Mouse (Mus musculus): Measurements from ENCODE around the gene Tmc1.

Tmc1 gene

GRCm38 (mm10) chr19:20799460-20799859 is 154.5 kb downstream of the Tmc1 start:
- DNase-seq (ENCODE audit: low read depth, low spot score): no peak

- DNase-seq (ENCODE audit: low read depth, low spot score): no peak
Measured at GRCm38 (mm10) chr19:20797558-20798101, 156.4 kb downstream of the Tmc1 start.

- no peak for DNase-seq (ENCODE audit: low read depth, low spot score)
Measured at GRCm38 (mm10) chr19:20796001-20796400, 158.0 kb downstream of the Tmc1 start.

- no peak for DNase-seq (ENCODE audit: low read depth, low spot score)
Measured at GRCm38 (mm10) chr19:20794999-20795398, 159.0 kb downstream of the Tmc1 start.

- DNase-seq (ENCODE audit: low read depth, low spot score): no peak
Measured at GRCm38 (mm10) chr19:20792811-20793210, 161.2 kb downstream of the Tmc1 start.

DNA sequence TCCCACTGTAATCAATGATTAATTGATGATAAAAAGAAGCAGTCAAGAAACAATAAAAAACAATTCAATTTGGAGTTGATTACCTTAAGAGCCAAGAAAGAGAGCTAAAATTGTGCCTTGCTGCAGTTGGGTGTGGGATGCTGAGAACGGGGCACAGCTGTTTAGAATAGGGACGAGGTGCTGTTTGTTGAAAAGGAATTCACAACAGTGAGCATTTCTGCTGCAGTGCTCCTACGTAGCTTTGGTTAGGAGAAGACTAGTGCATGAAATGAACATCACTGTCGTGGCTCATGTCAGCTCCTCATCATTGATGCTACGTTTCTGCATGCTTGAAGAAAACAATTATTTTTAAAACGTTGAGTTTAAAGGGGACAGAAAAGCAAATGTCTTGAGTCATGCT is 166.7 kb downstream of the Tmc1 start:
- no peak for DNase-seq (ENCODE audit: low read depth, low spot score)

- no peak for DNase-seq (ENCODE audit: low read depth, low spot score)
Measured at GRCm38 (mm10) chr19:20775681-20776080, 178.3 kb downstream of the Tmc1 start.

DNA sequence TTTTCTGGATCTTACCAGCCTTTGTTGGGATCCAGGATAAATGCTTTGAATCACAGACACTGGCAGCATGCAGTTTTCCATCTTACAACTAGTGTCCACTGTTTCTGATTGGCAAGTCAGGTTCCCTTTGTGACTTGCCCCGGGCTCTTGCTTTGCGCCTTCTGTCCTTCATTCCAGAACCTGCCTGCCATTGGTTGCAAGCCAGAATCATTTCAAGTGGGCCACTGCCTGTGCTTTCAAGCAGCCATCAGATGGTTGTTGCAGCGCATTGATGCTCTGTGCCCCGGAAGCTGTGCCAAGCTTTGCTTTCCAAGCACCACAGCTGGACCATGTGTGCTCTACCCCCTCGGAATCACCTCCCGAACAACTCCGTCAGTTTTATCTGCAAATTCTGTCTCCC is 180.1 kb downstream of the Tmc1 start:
- no peak for DNase-seq (ENCODE audit: low read depth, low spot score)

- no peak for DNase-seq (ENCODE audit: low read depth, low spot score)
Measured at GRCm38 (mm10) chr19:20764214-20764613, 189.8 kb downstream of the Tmc1 start.

GRCm38 (mm10) chr19:20761675-20762426 is 192.2 kb downstream of the Tmc1 start:
- DNase-seq (ENCODE audit: low read depth, low spot score): no peak

- no peak for DNase-seq (ENCODE audit: low read depth, low spot score)
Measured at GRCm38 (mm10) chr19:20761119-20761518, 192.9 kb downstream of the Tmc1 start.

- no peak for DNase-seq (ENCODE audit: low read depth, low spot score)
Measured at GRCm38 (mm10) chr19:20744630-20745029, 209.4 kb downstream of the Tmc1 start.

Measured in c-Kit-negative CD71-positive TER-119-positive erythroid progenitor cells, embryonic 14.5 days (primary cell).